Mouse (Mus musculus) heart, postnatal 4 days (tissue): ENCODE measurements around the gene Ocel1. TPM values are rescaled to one million over a fixed set of nuclear protein-coding genes. Genes with fewer than 3 reads are reported as not detected.
A peak's percentile ranks its signal among the peaks of the same experiment; 100 is the strongest.

Experiments used
- DNase-seq: peaks from one replicate; pipeline ENCODE4 v3.0.0; 2021
- total RNA-seq, 2 experiments: library from RNA; stranded (reverse); gene quantifications; 2 replicates each; pipeline ENCODE4 v1.2.3; 2021

Ocel1 gene
- total RNA-seq, 2 experiments from 2014 or later, result 7.9 to 9.9 TPM

DNA sequence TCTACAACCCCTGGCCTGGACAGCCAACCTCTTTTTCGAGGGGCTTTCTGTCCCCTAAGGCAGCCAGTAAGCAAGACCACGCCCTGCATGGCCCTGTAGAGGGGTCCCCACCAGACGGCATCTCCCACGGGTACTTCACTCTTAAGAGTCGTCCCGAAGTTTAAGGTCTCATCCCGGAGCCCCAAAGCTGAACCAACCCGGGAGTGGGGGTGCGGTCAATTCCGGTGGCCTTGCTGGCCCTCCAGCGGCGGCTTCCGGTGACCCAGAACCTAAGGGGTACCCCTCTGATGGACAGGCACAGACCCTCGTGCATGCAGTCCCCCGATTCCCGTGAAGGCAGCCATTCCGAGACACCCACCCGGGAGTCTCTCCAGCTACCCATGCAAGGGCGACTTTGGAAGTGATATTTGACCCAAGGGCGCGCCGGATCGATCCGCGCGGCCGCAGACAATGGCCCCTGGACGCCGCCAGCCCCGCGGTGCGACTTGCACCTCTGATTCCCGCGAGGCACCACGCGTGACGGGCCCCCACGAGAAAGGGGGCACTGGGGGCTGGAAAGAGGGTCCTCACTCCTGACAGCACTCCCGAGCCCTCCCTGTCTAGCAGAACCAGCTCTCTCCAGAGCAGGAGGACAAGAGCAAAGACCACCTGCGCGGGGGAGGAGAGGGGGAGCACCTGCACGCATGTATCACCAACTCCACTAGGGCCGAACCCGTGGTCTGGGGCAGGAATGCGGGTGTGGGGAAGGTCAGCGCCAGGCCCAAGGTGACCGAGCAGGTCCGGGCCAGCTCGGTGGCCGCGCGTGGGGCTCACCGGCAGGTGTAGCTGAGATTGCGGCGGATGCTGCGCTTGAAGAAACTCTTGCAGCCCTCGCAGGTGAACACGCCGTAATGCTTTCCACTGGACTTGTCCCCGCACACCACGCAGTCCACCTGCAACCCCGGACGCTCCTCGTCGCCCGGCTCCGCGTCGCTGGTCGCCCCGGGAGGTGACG is 9.4 kb downstream of the Ocel1 start:
- no peak for DNase-seq

DNA sequence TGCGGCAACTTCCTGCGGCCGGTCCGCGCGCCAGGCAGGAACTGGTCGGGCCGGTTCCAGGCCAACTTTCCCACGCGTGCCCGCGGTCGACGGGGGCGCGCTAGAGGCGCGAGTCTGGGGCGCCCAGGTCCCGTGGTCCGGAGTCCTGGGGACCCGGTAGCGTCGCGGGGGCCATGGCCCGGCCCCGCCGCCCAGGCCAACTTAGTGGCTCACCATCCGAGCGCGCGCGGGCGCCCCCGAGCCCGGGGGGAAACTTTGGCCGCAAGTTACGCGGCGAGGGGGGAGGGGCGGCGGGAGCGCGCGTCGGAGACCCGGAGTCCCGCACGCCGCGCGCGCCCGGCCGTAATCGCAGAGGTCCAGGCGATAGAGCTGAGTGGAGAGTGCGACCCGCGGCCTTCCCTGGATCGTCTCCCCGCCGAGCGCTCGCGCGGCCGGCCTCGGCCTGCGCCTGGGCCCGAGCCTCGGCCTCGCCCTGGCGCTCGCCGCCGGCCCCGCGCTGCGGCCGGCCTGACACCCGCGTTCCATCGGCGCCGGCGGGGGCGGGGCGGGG is 10.4 kb downstream of the Ocel1 start, which contains the start of gene Nr2f6:
Gene Nr2f6 (minus strand): TSS at position 540 of the 550 bp plus-strand sequence.
- DNase-seq, result peak; percentile 83

DNA sequence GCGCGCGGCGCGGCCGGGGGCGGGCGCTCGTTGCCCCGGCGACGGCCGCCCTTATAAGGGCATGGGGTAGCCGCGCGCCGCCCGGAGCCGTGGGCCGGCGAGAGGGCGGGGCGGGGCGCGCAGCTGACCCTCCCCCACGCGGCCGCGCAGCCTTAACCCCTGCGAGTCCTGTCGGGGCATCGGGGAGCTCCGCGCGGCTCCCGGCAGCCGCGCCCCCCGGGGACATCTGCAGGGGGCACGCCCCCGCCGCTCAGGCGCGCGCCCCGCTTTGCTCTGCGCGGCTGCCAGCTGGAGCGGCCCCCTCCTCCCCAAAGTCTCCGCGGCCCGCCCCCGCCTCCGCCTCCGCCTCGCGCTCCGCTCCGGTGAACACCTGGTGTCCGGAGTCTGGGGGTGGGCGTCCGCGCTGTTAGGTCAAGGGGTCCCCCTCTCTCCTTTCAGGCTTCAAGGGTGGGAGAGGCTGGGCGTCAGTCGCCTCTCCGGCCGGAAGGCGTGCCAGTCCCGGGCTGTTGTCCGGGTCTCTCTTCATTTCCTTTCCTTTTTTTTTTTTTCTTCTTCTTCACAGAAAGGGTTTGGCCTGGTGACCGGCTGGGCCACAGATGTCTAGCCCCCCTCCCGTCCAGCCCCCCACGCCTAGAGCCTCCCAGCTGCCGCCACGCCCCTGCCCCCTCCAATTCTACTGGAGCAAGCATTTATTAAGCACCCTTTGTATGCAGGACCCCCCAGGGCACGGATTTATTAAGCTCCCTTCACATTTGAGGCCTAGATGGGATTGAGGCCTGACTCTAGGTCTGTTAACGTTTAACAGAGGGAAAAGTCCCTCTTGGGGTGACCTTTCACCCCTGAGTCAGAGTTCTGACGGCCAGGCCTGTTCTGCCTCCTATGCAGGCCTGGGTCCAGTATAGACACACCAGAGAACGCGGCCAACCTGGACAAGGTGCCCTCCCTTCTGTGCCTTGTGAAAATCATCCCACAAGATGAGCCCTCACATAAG is 11.2 kb downstream of the Ocel1 start:
- peak; percentile 92 for DNase-seq

DNA sequence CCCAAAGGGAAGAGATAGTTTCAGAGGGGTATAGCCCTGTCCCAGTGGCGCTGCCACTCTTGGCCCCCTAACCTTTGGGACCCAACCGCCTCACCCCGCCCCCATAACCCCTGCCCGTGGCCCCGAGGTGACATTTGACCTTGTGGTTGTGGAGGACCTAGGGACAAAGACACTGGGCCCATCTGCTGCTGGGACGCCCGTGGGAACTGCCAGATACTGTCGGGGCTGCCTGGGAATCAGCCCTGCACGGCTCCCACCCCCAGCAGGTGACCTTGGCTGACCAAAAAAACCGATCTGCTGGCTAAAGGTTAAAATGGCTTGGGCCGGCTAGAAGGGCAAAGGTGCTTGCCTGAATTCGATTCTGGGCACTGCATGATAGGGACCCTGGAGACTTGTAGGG is 12.3 kb downstream of the Ocel1 start:
- no peak for DNase-seq

DNA sequence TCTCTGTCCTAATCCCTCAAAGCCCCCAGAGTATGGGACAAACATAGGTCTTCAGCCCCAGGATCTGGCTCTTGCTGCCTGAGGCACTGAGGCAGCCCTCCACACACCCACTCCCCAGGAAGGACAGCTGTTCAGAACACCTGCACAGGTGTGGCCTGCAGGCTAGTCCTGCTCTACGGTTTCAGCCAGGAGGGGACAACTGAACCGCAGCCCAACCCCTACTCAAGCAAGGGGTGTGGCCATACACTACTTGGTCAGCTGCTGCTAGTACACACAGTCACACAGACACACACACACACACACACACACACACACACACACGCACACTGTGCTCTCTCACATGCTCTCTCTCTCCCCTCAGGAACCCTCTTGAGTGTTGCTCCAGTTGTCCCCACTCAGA is 12.8 kb downstream of the Ocel1 start:
- DNase-seq, result no peak

DNA sequence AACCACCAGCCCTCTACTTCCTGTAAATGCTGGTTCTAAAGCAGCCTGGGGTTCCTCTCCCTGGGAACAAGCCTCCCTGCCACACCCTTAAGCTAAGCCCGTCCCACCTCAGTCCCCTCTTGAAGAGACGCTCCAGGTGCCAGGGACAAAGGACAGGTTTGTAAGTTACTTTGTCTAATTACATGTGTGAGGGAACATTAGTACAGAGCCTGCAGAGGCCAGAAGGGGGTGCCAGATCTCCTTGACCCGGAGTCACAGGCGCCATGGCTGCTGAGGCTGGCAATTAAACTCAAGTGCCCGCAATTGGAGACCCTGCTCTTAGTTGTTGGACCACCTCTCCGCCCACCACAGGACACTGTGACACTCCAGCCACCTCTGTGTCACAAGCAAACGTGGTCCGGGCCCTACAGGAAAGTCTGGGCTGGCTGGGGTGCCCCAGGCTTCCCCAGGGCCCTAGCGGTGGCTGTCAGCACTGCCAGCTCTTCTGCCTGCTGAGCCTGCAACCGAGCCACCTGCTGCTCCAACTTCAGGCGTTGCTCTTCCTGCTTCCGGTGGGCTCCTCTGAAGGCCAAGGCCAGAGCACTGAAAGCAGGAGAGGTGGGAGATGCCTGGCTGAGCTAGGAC is 14.2 kb downstream of the Ocel1 start:
- DNase-seq, result no peak

DNA sequence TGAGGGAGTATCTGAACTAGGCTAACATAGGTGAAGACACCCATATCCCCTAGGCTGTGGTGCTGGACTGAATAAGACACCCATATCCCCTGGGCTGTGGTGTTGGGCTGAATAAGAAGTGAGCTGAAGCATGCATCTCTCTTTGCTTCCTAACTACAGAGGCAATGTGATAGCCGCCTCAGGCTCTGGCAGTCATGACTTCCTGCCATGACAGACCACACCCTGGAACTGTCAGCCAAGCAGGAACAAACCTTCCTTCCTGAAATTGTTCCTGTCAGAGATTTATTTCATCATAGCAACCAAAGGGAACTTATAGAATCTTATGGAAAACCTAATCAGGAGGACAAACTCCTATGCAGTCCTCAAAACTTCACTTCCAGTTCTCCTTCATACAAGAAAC is 17.2 kb downstream of the Ocel1 start:
- DNase-seq, result no peak

DNA sequence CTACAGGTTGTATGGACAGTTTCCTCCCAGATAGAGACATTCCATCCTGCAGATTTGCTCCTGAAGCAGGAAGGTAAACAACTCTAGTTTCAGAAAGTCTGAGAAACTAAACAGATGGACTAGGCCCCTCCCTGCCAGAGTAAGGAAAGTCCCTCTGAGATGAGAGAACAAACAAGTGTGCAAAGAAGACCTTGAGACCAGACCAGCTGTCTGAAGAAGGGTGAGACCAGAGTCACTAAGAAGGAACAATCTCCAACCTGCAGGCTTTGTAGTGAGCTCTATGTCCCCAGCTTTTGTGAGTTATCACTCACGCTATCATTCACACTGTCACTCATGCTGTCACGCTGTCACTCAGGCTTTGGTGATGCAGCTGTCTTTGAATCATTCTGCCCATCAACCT is 20.6 kb downstream of the Ocel1 start:
- no peak for DNase-seq

DNA sequence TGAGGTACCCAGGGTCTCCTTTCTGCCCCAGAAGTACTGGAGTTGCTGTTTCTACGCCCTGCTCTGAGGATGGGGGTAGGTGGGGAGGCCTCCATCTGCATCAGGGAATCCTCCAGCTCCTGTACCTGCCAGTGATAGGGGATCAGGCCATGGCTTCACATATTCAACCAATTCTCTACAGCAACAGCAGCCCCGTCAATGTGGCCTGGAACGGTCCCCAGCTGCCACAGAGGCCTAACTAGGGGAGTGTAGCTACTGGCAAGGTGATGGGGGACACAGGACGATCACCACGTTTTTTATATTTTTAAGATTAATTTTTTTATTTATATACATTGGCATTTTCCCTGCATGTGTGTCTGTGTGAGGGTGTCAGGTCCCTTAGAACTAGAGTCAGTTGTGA is 21.3 kb downstream of the Ocel1 start:
- no peak for DNase-seq

DNA sequence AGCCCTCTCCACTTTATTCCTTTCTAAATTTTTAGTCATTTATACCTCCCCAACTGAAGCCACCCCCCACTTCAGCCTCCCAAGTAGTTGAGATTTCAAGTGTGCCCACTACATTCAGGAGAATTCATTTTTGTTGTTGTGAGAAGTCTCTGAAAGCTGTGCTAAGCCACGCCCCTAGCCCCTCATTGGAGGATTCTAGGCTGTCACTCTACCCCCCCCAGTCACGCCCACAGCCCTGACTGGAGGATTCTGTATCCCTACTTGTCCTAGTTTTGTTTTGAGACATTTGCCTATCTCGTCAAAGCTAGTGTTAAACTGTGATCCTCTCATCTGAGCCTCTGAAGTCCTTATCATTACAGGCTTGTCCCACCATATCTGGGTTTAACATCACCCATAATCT is 21.8 kb downstream of the Ocel1 start:
- no peak for DNase-seq

DNA sequence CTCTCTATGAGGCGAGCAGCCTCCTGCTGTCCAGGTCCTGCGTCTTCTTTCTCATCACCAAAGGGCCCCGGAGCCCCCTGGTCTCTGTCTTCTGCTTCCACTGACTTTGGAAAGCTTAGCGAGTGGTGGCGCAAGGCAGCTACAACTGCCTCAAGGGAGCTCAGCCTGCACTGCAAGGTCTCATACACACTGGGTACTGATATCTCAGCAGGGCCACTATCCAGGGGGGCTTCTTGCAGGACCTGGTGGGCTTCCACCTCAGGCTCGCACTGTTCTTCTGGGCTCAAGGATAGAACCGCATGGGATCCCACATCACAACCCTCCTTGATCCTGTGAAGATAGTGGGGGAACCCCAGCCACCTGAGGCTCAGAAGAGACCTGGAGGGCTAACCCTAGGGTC is 23.4 kb downstream of the Ocel1 start:
- DNase-seq, result peak; percentile 4

DNA sequence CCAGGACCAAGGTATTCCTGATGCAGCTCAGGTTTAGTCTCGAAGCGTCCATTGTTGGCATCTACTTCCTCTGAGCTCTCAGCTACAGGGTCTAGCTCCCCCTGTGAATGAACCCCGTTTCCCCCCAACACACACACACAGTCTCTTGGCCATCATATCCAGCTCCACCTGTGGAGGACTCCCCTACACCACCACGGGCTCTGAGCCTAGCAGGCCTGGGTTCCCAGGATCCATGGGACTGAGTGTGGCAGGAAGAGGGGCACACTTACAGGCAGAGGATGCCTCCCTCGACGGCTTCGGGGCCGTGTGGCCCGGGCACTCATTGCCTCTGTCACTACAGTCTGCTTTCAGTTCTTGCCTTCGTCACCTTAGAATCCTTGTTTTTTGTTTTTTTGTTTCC is 24.0 kb downstream of the Ocel1 start:
- peak; percentile 5 for DNase-seq

DNA sequence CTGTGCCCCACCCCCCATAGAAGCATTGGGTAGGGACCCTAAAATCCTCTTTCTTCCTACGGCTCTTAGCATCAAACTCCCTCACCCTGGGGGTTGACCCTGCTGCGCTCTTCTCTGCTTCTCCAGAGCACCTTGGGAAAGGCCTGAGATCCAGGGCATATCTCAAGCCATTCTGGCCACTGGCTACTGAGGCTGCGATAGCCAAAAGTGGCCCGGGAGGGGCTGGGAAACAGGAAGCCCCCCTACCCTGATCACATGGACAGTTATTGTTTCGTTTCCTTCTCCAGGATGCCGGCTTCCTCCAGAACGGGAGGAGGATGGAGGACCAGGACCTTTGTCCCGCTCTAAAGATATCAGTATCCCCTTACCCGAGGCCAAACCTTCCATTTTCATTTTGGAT is 24.5 kb downstream of the Ocel1 start, which contains the start of gene Ushbp1:
Gene Ushbp1 (minus strand): TSS at position 174 of the 400 bp plus-strand sequence.
- peak; percentile 56 for DNase-seq

DNA sequence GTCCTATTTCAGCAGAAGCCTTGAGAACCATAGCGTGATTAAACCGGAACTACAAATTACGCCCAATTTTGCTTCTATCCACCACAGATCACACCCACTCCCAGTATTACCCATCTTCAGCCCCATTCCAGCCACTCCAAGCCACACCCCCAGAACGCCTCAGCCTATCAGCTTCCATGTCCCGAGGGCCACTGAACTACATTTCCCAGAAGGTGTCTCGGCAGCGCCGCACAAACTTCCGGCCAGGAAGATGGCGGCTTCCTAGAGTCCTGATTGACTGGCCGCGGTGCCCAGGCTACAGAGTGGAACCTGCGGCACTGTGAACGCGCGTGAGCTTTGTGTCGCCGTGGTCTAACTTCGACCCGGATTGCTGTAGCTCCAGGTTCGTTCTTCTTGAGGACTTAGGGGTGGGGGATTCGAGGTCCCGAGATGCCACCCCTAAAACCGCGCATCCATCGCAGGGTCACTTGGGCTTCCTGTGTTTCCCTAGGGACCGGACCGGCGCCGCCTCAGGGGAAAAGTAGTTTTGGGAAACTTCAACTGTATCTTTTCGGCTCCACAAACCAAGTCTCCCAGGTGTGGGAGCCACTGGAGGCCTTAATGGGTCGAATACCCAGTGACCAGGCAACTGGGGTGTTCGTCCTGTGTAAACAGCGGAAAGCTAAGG is 25.7 kb downstream of the Ocel1 start, which contains the start of gene Babam1:
Gene Babam1 (plus strand): TSS at position 223 of the 667 bp plus-strand sequence.
- peak; percentile 93 for DNase-seq

DNA sequence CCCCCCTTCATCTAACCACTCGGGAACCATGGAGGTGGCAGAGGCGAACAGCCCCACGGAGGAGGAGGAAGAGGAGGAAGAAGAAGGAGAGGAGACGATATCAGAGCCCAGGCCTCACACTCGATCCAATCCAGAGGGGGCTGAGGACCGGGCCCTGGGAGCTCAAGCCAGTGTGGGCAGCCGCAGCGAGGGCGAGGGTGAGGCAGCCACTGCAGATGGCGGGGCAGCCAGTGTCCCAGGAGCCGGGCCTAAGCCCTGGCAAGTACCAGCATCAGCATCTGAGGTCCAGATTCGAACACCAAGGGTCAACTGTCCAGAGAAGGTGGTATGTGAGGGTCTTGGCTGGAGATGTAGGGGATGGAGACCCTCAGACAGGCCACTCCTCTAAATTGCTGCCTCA is 26.6 kb downstream of the Ocel1 start:
- DNase-seq, result peak; percentile 15

DNA sequence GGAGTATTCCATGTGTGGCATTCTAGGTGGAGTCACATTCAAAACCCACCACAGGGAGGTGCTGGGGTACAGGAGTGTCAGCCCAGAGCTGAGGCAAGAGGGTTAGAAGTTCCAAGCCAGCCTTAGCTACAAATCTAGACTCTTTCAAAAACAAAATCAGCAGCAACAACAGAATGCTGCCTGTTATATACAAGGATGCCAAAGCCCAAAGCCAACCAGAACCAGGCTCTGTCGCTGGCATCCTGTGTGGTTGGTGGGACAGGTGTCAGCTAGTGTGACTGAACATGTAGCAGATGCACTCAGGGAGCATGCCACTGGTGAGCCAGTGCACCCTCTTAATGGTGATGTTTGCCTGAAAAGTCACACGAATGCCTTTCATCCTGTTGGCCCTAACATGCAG is 29.7 kb downstream of the Ocel1 start:
- no peak for DNase-seq

DNA sequence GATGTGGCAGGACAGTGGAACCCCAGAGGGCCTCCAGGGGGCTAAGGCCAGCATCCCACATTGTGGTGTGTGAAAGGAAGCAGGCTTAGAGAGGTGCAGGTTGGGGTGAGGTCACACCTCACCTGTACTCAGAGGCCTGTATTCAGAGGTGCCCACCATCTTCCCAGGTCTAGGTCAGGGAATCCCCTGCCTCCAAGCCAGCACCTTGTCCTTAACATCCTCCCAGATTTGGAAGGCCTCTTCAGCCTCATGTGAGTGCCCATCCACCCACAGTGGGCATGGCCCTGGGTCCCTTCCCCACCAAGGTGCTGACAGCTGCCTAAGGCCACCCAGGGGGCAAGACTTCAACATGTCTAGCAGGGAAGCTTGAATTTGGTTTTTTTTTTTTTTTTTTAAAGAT is 30.4 kb downstream of the Ocel1 start:
- DNase-seq, result no peak

DNA sequence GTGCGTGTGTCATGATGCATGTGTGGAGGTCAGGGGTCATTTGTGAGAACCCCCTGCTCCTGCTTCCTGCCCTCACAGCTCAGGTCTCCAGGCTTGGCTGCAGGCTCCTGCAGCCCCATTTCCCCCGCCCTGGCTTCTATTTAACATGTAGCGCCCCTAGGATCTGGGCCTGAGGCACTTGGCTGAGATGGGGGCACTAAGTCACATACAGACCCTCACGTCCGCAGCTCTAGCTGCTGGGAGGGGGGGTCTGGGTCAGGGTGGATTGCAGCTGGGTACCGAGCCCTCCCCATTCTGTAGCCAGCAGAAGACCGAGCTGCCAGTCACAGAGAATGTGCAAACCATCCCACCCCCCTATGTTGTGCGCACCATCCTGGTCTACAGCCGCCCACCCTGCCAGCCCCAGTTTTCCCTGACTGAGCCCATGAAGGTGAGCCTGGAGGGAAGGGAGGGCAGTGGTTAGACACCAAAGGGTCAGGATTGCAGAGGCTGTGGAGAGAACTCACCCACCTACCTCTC is 31.4 kb downstream of the Ocel1 start:
- DNase-seq, result no peak

DNA sequence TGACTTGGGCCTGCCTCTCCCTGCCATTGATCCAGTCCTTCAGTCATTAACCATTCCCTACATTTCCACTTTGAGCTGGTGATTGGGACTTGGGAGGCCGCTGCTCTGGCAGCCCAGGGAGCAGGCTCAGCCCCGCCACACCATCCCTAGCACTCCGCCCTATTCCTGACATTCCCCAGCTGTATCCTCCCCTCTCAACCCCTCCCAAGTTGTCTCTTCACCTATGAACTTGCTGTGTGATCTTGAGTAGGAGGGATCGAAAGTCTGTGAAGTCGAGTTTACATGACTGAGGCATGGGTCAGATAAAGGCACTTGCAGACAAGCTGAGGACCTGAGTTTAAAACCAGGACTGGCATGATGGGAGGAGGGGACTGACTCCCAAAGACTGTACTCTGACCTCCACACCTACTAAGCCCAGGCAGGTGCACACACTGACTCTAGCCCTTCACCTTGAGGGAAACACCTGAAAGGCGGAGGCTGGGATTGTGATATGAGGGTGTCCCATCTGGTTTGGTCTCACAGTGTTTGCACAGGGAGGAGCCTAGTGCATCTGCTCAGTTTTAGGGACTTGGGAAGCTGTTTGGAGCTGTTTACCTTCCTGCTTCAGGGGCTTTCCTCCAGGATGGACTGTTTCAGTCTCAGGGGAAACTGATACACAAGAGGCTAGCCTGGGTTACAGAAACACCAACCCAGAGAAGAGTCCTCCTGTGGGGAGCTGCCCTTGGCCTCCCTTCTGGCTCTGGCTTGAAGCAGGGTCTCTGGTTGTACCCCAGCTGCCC is 32.2 kb downstream of the Ocel1 start:
- no peak for DNase-seq

DNA sequence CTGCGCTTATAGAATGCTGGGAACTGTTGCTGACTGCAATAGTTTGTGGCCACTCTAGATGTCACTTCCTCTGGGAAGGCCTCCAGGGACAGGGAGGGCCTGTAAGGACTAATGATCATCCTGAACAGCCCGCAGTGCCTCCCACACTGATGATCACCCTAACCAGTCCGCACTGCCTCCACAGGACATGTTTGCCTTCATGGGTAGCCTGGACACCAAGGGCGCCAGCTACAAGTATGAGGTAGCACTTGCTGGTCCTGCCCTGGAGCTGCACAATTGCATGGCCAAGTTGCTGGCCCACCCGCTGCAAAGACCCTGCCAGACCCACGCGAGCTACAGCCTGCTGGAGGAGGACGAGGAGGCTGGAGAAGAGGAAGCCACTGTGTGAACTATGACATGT is 32.9 kb downstream of the Ocel1 start:
- no peak for DNase-seq
